Mouse (Mus musculus): ENCODE data around the gene Hdac9. TPM values are rescaled to one million over a fixed set of nuclear protein-coding genes. Genes with fewer than 3 reads are reported as not detected.

Gene Hdac9
- 5.2 TPM for polyA plus RNA-seq (2017; shearing (Covaris generic))

DNA sequence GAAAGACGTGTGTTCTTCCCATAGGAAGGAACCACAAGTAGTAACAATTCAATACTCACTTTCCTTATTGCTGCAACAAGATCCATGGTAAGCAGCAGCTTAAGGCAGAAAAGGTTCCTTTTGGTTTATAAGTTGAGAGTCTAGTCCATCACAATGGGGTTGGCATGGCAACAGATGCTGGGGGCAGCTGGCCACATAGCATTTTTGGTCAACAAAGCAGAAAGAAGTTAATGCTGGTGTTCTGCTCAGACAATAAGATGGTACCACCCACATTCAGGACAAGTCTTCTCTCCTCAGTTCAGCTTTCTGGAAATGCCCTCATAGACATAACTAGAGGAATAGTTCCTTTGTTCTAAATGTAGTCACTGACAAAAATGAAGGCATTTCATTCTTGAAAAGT, at the start of gene Hdac9:
Hdac9 (minus strand) TSS at position 101 of the 400 bp plus-strand sequence.

Other genes starting within 250 kb of the Hdac9 start
- gene Prps1l1, start 67.7 kb upstream of the Hdac9 start, polyA plus RNA-seq (2017; shearing (Covaris generic)): 0.35 TPM
- 35.4 TPM for gene Snx13, start 130.1 kb upstream of the Hdac9 start, polyA plus RNA-seq (2017; shearing (Covaris generic))

All from CD4-positive, CD25-positive, alpha-beta regulatory T cell (primary cell).